Mouse (Mus musculus) heart, embryonic 11.5 days (tissue): ENCODE measurements around the gene Plekhg1. TPM values are rescaled to one million over a fixed set of nuclear protein-coding genes. Genes with fewer than 3 reads are reported as not detected.

ENCODE experiments used
- ATAC-seq: fragments of 200-750 bp; cut with Nextera tagmentation; replicated peaks from 2 replicates; pipeline ENCODE4 v1.8.0; 2017; ENCODE audit warnings: moderate library complexity; ENCODE audit not compliant: insufficient number of reproducible peaks, low FRiP score, low TSS enrichment
- H3K27ac ChIP-seq: fragments of 300-500 bp; sonication (generic); 2 replicates; pipeline ENCODE4 v1.5.1; 2014; ENCODE audit warnings: mild to moderate bottlenecking, low read depth, low read length
- H3K27me3 ChIP-seq: fragments of 300-500 bp; sonication (generic); 2 replicates; pipeline ENCODE4 v1.6.1; 2014; ENCODE audit warnings: mild to moderate bottlenecking, low read length, mixed read lengths; ENCODE audit not compliant: control insufficient read depth, insufficient read depth
- H3K36me3 ChIP-seq: fragments of 300-500 bp; sonication (generic); 2 replicates; pipeline ENCODE4 v1.6.1; 2014; ENCODE audit warnings: mild to moderate bottlenecking, low read length, moderate library complexity, mixed read lengths; ENCODE audit not compliant: control insufficient read depth, insufficient read depth
- H3K4me1 ChIP-seq: fragments of 300-500 bp; sonication (generic); 2 replicates; pipeline ENCODE4 v1.6.1; 2014; ENCODE audit warnings: low read length; ENCODE audit not compliant: control insufficient read depth, insufficient read depth
- H3K4me2 ChIP-seq: fragments of 300-500 bp; sonication (generic); 2 replicates; pipeline ENCODE4 v1.6.1; 2014; ENCODE audit warnings: mild to moderate bottlenecking, moderate library complexity
- H3K4me3 ChIP-seq: fragments of 300-500 bp; sonication (generic); 2 replicates; pipeline ENCODE4 v1.5.1; 2014; ENCODE audit warnings: low read depth, low read length
- H3K9ac ChIP-seq: fragments of 300-500 bp; sonication (generic); 2 replicates; pipeline ENCODE4 v1.6.1; 2014; ENCODE audit warnings: mild to moderate bottlenecking, low read depth, low read length, moderate library complexity
- H3K9me3 ChIP-seq: fragments of 300-500 bp; sonication (generic); replicated peaks from 2 replicates; pipeline ENCODE4 v1.6.1; 2016; ENCODE audit warnings: low read length; ENCODE audit not compliant: control insufficient read depth
- WGBS: fragments of 180-500 bp; shearing (Covaris S2); extraction: QIAGEN DNeasy Blood & Tissue Kit; methylation state at CpG from one replicate; pipeline ENCODE4 v1.1.7; 2014; ENCODE audit not compliant: insufficient replicate concordance; 5-methylcytosine and 5-hydroxymethylcytosine counted together
- polyA plus RNA-seq: library from polyadenylated mRNA; unstranded; fragments of >200 nt; fragmentation: Nextera tagmentation; extraction: Ambion mirVana; gene quantifications from 2 replicates; pipeline ENCODE4 v1.2.1, GENCODE M21; 2014

Gene Plekhg1
- polyA plus RNA-seq, 1 experiment from 2014 or later, result 6.2 TPM

GRCm38 (mm10) chr10:3729666-3730065 lies 10.5 kb upstream of the Plekhg1 start:
- Histone ChIP-seq H3K9ac (no peak overlapping the region), H3K27me3 (no peaks in the 10 kb centered on the region), H3K36me3 (no peaks in the 10 kb centered on the region), H3K4me2 (no peak overlapping the region), H3K9me3 (no peaks in the 10 kb centered on the region; the same call in 1 of the 2 replicates), H3K27ac (no peak overlapping the region), H3K4me1 (no peaks in the 10 kb centered on the region), H3K4me3 (no peak overlapping the region)
- ATAC-seq, result no peak
- WGBS, result 66% methylated on average over 3 of the region's 3 CpGs

DNA sequence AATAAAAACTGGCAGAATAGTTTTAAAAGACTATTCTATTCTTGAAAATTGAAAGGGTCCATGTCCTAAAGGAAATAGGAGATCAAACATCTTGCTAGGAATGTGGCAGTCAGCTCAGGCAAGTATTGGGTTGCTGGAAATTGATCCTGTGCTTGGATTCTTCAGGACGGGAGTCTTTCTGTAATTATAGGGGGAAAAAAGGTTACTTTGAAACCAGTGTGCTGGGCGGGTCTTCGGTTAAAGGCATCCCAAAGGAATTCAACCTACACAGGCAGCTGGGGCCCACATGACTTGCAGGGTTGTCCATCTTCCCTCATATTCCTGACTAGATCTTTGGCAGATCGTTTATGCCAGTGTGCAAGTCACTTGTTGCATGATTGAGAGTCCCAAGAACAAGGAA lies 9.8 kb upstream of the Plekhg1 start:
- no peak overlapping the region for H3K4me3 ChIP-seq
- no peak overlapping the region for H3K9ac ChIP-seq
- no peaks in the 10 kb centered on the region for H3K27me3 ChIP-seq
- no peaks in the 10 kb centered on the region for H3K4me1 ChIP-seq
- WGBS, result 52% methylated on average over 4 of the region's 4 CpGs
- no peak overlapping the region for H3K27ac ChIP-seq
- no peak overlapping the region for H3K4me2 ChIP-seq
- no peaks in the 10 kb centered on the region for H3K9me3 ChIP-seq
- H3K36me3 ChIP-seq, result no peaks in the 10 kb centered on the region
- ATAC-seq, result no peak

DNA sequence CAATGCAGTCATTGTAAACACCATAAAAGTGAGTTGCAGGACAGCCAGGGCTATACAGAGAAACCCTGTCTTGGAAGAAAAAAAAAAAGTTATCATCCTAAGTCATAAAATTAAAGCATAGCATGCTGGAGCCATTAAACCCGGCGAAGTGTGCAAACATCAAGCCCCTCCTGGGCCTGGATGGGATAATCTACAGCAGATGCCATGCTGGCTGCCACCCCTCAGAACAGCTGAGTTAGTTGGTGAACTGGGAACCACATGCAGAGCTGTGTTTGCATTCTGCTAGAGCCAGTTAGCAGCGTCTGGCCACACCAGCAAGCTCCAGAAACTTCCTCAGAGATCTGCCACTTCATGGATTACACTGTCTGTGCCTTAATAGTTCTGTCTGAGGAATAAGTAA lies 3.1 kb upstream of the Plekhg1 start:
- no peaks in the 10 kb centered on the region for H3K4me1 ChIP-seq
- H3K9ac ChIP-seq, result no peak overlapping the region
- ATAC-seq, result no peak
- H3K4me2 ChIP-seq, result no peak overlapping the region
- H3K36me3 ChIP-seq, result no peaks in the 10 kb centered on the region
- WGBS, result 67% methylated on average over 3 of the region's 3 CpGs
- no peaks in the 10 kb centered on the region for H3K27me3 ChIP-seq
- H3K4me3 ChIP-seq, result no peak overlapping the region
- no peaks in the 10 kb centered on the region for H3K9me3 ChIP-seq
- H3K27ac ChIP-seq, result no peak overlapping the region

GRCm38 (mm10) chr10:3740504-3741388 lies 582 bp downstream of the Plekhg1 start:
- no peaks in the 10 kb centered on the region for H3K27me3 ChIP-seq
- H3K4me1 ChIP-seq, result no peaks in the 10 kb centered on the region
- peak overlapping the region; percentile 82 for H3K27ac ChIP-seq
- H3K4me3 ChIP-seq, result peak overlapping the region; percentile 66
- ATAC-seq, result peak; percentile 68
- H3K9me3 ChIP-seq, result no peaks in the 10 kb centered on the region
- peak overlapping the region; percentile 86 for H3K4me2 ChIP-seq
- under 1% methylated on average over 41 of the region's 47 CpGs for WGBS
- peak overlapping the region; percentile 80 for H3K9ac ChIP-seq
- H3K36me3 ChIP-seq, result no peaks in the 10 kb centered on the region

DNA sequence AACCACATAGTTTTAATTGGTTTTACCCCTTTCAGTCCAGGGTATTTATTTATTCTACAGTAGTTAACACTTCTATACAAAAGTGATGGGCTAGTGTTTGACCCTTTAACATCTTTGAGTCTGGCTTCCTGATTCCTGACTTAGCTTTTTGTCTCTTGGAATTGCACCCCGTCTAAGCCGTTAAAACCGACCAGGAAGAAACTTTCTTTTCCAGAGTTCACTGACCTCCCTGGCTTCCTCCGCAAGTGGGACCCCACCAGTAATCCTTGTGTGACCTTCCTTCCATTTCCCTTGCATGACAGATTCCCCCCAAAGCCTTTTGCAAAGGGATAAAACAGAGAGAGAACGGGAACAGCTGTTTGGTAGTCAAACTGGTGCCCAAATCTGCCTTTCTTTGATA lies 1.6 kb downstream of the Plekhg1 start:
- Histone ChIP-seq H3K27ac (no peak overlapping the region), H3K27me3 (no peaks in the 10 kb centered on the region), H3K36me3 (no peaks in the 10 kb centered on the region), H3K9ac (no peak overlapping the region), H3K9me3 (no peaks in the 10 kb centered on the region), H3K4me3 (peak overlapping the region; percentile 66), H3K4me1 (no peaks in the 10 kb centered on the region), H3K4me2 (peak overlapping the region; percentile 86)
- ATAC-seq, result no peak
- WGBS, result 3% methylated on average over 5 of the region's 5 CpGs

DNA sequence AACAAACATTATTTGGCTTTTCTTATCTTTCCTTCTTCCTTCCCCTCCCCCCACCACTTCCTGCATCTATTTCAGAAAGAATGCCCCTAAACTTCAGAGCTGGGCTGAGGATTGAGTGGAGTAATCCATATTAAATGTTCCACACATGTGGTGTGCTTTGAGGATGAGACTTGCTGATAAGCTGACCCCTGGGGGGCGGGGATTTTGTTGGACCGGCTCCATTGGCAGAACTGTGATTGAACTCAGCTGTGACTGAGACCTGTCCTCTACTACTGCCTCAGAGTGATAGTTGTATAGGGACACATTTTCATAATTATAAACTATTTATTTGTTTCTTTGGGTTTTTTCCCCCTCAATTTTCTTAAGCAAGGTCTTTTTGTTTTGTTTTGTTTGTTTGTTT lies 2.9 kb downstream of the Plekhg1 start:
- no peak for ATAC-seq
- H3K4me3 ChIP-seq, result no peak overlapping the region
- H3K4me2 ChIP-seq, result no peak overlapping the region
- H3K27ac ChIP-seq, result no peak overlapping the region
- H3K36me3 ChIP-seq, result no peaks in the 10 kb centered on the region
- no peaks in the 10 kb centered on the region for H3K9me3 ChIP-seq
- H3K4me1 ChIP-seq, result peaks cover 4% of the 10 kb centered on the region; the same call in 1 of the 2 replicates
- H3K9ac ChIP-seq, result no peak overlapping the region
- 29% methylated on average over 2 of the region's 2 CpGs for WGBS
- no peaks in the 10 kb centered on the region for H3K27me3 ChIP-seq

DNA sequence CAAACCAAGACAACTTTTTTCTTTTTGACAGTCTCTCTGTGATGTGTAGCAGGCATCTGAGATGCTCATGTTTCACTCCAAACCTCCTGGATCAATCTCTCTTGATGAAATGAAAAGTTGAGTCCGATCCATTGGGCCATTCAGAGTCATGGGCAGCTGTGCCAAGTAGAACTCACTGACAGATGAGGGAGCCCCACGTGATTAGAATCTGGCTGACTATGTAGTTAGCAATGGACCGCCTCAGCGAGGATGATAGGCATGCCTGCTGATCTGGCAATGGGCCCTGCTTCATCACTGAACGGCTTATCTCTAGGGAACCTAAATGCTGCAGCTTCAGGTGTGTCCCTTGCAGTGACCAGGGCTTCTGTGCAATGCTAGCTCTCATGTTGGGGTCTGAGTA lies 3.7 kb downstream of the Plekhg1 start:
- Histone ChIP-seq H3K4me2 (no peak overlapping the region), H3K4me3 (no peak overlapping the region), H3K36me3 (no peaks in the 10 kb centered on the region), H3K4me1 (peaks cover 4% of the 10 kb centered on the region; the same call in 1 of the 2 replicates), H3K9me3 (no peaks in the 10 kb centered on the region), H3K27ac (no peak overlapping the region), H3K27me3 (no peaks in the 10 kb centered on the region), H3K9ac (no peak overlapping the region)
- no peak for ATAC-seq
- WGBS, result 70% methylated on average over 5 of the region's 5 CpGs

DNA sequence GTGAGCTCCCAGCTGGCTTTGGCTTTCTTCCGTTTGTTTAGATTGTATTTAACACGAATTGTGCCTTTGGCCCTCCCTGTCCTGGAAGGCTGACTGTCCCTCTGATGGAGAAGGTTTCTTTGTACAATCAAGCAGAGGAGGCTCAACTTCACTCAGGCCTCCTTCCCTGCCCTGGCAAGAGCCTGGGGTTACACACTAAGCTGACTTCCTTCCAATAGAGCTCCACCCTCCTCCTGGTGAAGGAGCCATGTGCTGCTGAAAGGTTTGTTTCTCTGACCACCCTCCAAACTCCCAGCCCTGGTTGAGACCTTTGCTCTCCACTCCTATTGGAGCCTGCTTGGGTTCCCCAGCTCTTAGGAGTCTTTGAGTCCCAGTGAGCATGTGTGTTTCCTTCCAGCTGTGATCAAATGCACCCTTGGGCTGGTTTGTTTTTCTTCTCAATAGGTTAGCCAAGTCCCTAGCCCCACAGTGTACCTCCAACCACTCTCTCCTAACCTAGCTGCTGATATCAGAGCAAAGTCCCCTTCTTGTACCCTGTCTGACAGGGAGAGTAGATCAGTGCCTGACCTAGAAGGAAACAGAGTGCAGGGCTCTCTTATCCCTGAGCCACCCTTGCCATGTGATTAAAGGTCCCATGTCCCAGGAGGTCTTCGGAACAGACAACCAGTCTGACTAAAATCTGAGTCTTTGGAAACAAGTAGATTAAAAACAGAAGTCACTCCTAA lies 6.8 kb downstream of the Plekhg1 start:
- Histone ChIP-seq H3K36me3 (no peaks in the 10 kb centered on the region), H3K4me3 (no peak overlapping the region), H3K9me3 (no peaks in the 10 kb centered on the region), H3K4me1 (peaks cover 4% of the 10 kb centered on the region; the same call in 1 of the 2 replicates), H3K9ac (no peak overlapping the region), H3K4me2 (no peak overlapping the region), H3K27me3 (no peaks in the 10 kb centered on the region), H3K27ac (no peak overlapping the region)
- ATAC-seq, result no peak
- 26% methylated on average over 3 of the region's 3 CpGs for WGBS
